Mouse (Mus musculus): ENCODE results near the gene Tatdn3.
"Not testable (repeated sequence)": the region's sequence is repeated elsewhere in the genome, so short reads cannot be mapped to it uniquely, and the experiment has no call there.

The Tatdn3 gene

GRCm38 (mm10) chr1:191030182-191030581 lies 32.5 kb downstream of the Tatdn3 start:
- no peak for DNase-seq

GRCm38 (mm10) chr1:191026021-191026713 lies 36.6 kb downstream of the Tatdn3 start, which contains the start of gene Flvcr1:
Gene Flvcr1 (minus strand): TSS chr1:191026158.
- DNase-seq = peak; percentile 99

- DNase-seq = no peak
Measured at GRCm38 (mm10) chr1:191025016-191026012, 37.4 kb downstream of the Tatdn3 start.

- not testable (repeated sequence) for DNase-seq
Measured at GRCm38 (mm10) chr1:191023806-191024205, 38.9 kb downstream of the Tatdn3 start.

GRCm38 (mm10) chr1:191023140-191023539 lies 39.6 kb downstream of the Tatdn3 start:
- DNase-seq = no peak

GRCm38 (mm10) chr1:191021016-191021415 lies 41.7 kb downstream of the Tatdn3 start:
- no peak for DNase-seq

GRCm38 (mm10) chr1:191020217-191020924 lies 42.4 kb downstream of the Tatdn3 start:
- DNase-seq = no peak

- peak; percentile 53 for DNase-seq
Measured at GRCm38 (mm10) chr1:191019803-191020202, 42.9 kb downstream of the Tatdn3 start.

GRCm38 (mm10) chr1:191014271-191014670 lies 48.5 kb downstream of the Tatdn3 start:
- DNase-seq = no peak

- DNase-seq = peak; percentile 32
Measured at GRCm38 (mm10) chr1:191008707-191009106, 54.0 kb downstream of the Tatdn3 start.

- DNase-seq = peak; percentile 31
Measured at GRCm38 (mm10) chr1:191002201-191002600, 60.5 kb downstream of the Tatdn3 start.

GRCm38 (mm10) chr1:191000686-191001085 lies 62.0 kb downstream of the Tatdn3 start:
- no peak for DNase-seq

- no peak for DNase-seq
Measured at GRCm38 (mm10) chr1:190998027-190998426, 64.7 kb downstream of the Tatdn3 start.

- no peak for DNase-seq
Measured at GRCm38 (mm10) chr1:190996346-190996877, 66.3 kb downstream of the Tatdn3 start.
